Mouse (Mus musculus) erythroblast, embryonic 14.5 days (primary cell): Measurements from ENCODE around the gene Pclo. TPM values are rescaled to one million over a fixed set of nuclear protein-coding genes. Genes with fewer than 3 reads are reported as not detected.

Experiments
- H3K27me3 ChIP-seq: 2 replicates; pipeline ENCODE4 v1.6.1; 2012; ENCODE audit warnings: inconsistent platforms; ENCODE audit not compliant: control insufficient read depth
- H3K36me3 ChIP-seq: 2 replicates; pipeline ENCODE4 v1.6.1; 2012; ENCODE audit warnings: mild to moderate bottlenecking, inconsistent platforms; ENCODE audit not compliant: control insufficient read depth
- H3K4me1 ChIP-seq: 2 replicates; pipeline ENCODE4 v1.6.1; 2012; ENCODE audit warnings: inconsistent platforms; ENCODE audit not compliant: control insufficient read depth
- H3K4me3 ChIP-seq: replicated peaks from 2 replicates; pipeline ENCODE3; 2012; ENCODE audit warnings: moderate library complexity, mild to moderate bottlenecking, inconsistent platforms
- H3K9me3 ChIP-seq: 2 replicates; pipeline ENCODE4 v1.6.1; 2012; ENCODE audit warnings: low read length, inconsistent platforms, mixed read lengths; ENCODE audit not compliant: control insufficient read depth
- GATA1 ChIP-seq: IDR thresholded peaks from 2 replicates; pipeline ENCODE4 v1.6.1; 2012; ENCODE audit warnings: low read length, inconsistent platforms, mixed read lengths
- TAL1 ChIP-seq: IDR thresholded peaks from 3 replicates; pipeline ENCODE4 v1.6.1; 2012; ENCODE audit warnings: low read length, inconsistent platforms, mixed read lengths
- polyA plus RNA-seq: library from polyadenylated mRNA; stranded (reverse); fragments of >175 nt; gene quantifications from 2 replicates; pipeline ENCODE4 v1.2.3, GENCODE M21; 2012

Pclo gene
- polyA plus RNA-seq, 1 experiment: not detected

DNA sequence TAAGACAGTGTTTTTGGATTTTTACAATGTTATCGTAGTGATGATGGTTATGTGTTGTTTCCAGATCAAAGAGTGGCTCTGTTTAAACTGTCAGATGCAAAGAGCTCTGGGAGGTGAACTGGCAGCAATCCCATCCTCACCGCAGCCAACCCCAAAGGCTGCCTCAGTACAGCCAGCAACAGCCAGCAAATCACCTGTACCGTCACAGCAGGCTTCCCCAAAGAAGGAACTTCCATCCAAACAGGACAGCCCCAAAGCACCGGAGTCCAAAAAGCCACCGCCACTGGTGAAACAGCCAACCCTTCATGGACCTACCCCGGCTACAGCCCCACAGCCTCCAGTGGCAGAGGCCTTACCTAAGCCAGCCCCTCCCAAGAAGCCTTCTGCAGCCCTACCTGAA lies 24.6 kb downstream of the Pclo start:
- no peaks in the 10 kb centered on the region for H3K27me3 ChIP-seq
- no peak for TF ChIP-seq GATA1
- TF ChIP-seq TAL1: no peak
- H3K4me1 ChIP-seq: no peaks in the 10 kb centered on the region
- no peak overlapping the region for H3K4me3 ChIP-seq
- peaks cover 3% of the 10 kb centered on the region; the same call in 1 of the 2 replicates for H3K9me3 ChIP-seq
- no peaks in the 10 kb centered on the region for H3K36me3 ChIP-seq

DNA sequence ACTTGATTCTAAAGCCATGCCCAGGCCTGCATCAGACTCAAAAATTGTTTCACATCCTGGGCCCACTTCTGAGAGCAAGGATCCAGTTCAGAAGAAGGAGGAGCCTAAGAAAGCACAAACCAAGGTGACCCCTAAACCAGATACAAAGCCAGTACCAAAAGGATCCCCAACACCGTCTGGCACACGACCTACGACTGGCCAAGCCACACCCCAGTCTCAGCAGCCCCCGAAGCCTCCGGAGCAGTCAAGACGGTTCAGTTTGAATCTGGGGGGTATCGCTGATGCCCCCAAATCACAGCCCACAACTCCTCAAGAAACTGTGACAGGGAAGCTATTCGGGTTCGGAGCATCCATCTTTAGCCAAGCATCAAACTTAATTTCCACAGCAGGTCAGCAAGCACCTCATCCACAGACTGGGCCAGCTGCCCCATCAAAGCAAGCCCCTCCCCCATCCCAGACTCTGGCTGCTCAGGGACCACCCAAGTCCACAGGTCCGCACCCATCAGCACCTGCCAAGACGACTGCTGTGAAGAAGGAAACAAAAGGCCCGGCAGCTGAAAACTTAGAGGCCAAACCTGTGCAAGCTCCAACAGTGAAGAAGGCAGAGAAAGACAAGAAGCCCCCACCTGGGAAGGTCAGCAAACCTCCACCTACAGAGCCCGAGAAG lies 25.4 kb downstream of the Pclo start:
- Histone ChIP-seq H3K9me3 (peaks cover 3% of the 10 kb centered on the region; the same call in 1 of the 2 replicates), H3K4me3 (no peak overlapping the region), H3K27me3 (no peaks in the 10 kb centered on the region), H3K36me3 (no peaks in the 10 kb centered on the region), H3K4me1 (no peaks in the 10 kb centered on the region)
- no peak for TF ChIP-seq GATA1
- TF ChIP-seq TAL1: no peak

DNA sequence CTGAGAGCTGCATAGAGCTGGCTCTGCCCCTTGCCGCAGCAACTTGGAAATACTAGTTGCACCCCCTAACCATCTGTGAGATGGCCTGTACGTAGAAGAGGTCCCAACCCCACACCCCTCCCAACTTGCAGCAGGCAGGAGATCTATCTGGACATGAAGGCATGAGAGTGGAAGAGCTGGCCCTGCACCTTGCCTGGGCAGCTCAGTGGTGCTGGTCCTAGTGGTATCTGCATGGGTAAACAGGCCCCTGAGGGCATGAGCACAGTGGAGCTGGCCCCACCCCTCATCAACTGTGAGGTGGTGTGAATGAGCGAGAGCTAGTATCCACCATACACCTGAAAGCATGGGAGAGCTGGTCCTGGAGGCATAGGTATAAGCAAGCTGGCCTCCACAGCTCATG lies 60.9 kb downstream of the Pclo start:
- TF ChIP-seq TAL1: no peak
- no peak for TF ChIP-seq GATA1
- Histone ChIP-seq H3K36me3 (no peaks in the 10 kb centered on the region), H3K4me1 (no peaks in the 10 kb centered on the region), H3K9me3 (0 out of 2 replicates have a peak, but pooled peaks cover 4% of the 10 kb centered on the region), H3K4me3 (no peak overlapping the region), H3K27me3 (no peaks in the 10 kb centered on the region)

DNA sequence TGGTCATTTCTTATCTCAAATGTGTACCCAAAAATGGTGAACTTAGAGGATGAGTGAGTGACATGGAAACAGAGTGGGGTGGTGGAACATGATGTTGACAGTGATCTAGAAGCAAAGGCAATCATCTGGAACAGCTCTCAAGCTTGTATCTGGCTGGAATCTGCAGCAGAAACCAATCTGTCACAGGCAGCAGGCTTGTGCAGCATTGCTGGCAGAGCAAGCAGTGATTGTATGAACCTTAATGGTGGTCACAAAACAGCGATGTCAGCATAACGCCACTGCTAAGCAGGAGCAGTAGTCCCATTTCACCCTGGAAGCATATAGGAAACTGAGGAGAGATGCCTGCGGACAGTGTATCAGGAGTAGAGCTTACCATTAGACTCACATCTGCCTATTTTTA lies 76.8 kb downstream of the Pclo start:
- no peak overlapping the region for H3K4me3 ChIP-seq
- H3K4me1 ChIP-seq: no peaks in the 10 kb centered on the region
- peaks cover 2% of the 10 kb centered on the region; the same call in 1 of the 2 replicates for H3K9me3 ChIP-seq
- no peaks in the 10 kb centered on the region for H3K36me3 ChIP-seq
- H3K27me3 ChIP-seq: no peaks in the 10 kb centered on the region
- no peak for TF ChIP-seq TAL1
- TF ChIP-seq GATA1: no peak

DNA sequence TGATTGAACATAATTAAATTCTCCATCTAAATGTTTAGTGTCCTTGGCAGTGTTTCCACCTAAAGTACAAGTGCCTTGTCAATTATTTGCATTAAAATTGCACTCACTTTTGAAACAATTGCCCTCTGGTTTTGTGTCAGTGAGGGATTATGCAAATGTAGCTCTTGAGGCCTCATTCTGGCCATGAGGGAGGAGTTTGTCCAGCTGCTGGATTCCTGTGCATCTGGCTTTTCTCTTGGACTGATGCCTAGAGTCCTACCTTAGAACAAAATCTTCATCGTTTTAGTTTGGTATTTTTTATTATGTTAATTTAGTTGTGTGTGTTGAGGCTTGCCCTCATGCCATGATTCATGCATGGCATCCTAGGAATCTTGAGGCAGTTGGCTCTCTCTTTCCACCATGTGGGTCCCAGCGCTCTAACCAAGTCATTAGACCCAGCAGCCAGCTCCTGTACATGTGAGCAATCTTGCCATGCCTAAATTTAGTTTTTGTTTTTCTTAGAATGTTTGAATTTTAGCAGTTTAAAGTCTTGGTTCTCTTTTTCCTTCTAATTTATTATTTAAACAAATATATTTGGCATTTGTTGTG lies 80.8 kb downstream of the Pclo start:
- Histone ChIP-seq H3K36me3 (no peaks in the 10 kb centered on the region), H3K27me3 (no peaks in the 10 kb centered on the region), H3K4me1 (no peaks in the 10 kb centered on the region), H3K4me3 (no peak overlapping the region), H3K9me3 (peaks cover 2% of the 10 kb centered on the region; the same call in 1 of the 2 replicates)
- TF ChIP-seq TAL1 (no peak), GATA1 (no peak)

DNA sequence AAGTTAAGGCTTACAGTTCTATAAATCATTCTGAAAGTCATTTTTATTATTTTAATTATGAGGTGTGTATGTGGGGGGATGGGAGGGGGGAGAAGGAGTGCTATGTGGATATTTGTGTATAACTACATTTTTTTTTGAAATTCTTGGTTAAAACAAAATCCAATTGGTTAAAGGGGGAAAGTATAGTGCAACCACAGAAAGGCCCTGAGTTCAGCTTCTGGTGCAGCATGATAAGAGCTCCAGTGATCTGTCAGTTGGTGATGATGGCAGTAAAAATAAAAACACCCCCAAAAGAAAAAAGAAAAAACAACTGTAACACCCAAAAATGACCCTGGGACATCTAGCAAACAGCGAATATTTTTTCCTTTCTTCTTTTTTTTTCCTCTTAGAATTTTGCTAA lies 93.6 kb downstream of the Pclo start:
- no peaks in the 10 kb centered on the region for H3K27me3 ChIP-seq
- no peak for TF ChIP-seq TAL1
- no peak for TF ChIP-seq GATA1
- no peaks in the 10 kb centered on the region for H3K36me3 ChIP-seq
- no peaks in the 10 kb centered on the region for H3K4me1 ChIP-seq
- no peak overlapping the region for H3K4me3 ChIP-seq
- H3K9me3 ChIP-seq: peaks cover 3% of the 10 kb centered on the region

DNA sequence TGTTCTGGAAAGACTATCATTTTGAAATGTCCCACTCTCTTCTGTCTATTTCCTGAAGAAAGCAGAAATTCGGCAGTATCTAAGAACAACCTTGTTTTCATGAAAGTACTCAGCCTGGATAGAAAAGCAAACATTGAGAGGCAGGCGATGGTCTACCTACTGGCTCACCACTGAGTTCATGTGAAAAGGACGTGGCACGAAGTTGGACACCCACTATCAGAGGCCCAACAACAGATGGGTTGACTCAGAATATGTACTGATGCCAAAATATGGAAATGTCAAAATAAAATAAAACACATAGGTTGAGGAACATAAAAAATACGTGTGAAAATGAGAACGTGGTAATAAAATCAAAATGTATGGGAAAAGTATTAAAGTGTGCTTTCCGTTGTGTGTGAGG lies 106.4 kb downstream of the Pclo start:
- Histone ChIP-seq H3K4me3 (no peak overlapping the region), H3K4me1 (no peaks in the 10 kb centered on the region), H3K27me3 (no peaks in the 10 kb centered on the region), H3K36me3 (no peaks in the 10 kb centered on the region), H3K9me3 (no peaks in the 10 kb centered on the region)
- TF ChIP-seq TAL1 (no peak), GATA1 (no peak)

DNA sequence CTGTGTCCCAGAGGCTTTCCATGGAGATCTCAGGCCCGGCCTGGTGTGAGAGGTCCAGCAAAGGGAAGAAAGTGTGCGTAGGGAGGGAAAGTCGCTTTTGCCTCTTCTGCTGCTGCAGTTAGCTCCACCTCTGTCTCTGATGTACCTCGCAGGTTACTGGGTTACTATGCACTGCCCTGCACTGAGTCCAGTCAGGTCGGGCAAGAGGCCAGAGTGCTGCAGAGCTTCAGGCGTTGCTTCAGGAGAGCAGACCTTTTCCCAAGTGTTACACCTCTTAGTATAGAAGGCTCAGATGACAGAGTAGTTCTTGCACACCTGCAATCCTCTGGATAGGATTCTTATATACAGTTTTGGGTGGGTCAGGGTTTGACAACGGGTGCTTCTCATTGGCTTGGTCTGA lies 108.6 kb downstream of the Pclo start:
- TF ChIP-seq TAL1: no peak
- TF ChIP-seq GATA1: no peak
- Histone ChIP-seq H3K4me1 (no peaks in the 10 kb centered on the region), H3K27me3 (no peaks in the 10 kb centered on the region), H3K9me3 (no peaks in the 10 kb centered on the region), H3K36me3 (no peaks in the 10 kb centered on the region), H3K4me3 (no peak overlapping the region)

DNA sequence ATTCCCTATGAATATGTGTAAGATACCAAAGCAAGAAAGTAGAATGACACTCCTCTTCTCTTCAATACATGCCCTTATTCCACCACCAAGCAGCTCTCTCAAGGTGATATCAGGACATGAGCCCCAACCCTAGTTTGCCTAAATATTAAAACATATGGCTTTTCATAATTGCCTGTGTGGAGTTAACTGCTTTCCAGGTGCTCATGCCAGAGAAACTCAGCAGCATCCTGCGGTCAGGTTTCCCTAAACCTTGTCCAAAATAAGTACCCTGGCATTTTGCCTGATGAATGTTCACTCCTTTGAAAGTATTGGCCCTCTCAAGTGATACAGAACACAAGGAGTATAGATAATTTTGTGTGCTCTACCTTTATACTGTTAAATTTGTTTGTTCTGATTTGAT lies 126.5 kb downstream of the Pclo start:
- Histone ChIP-seq H3K4me3 (no peak overlapping the region), H3K9me3 (no peaks in the 10 kb centered on the region), H3K27me3 (no peaks in the 10 kb centered on the region), H3K4me1 (no peaks in the 10 kb centered on the region), H3K36me3 (no peaks in the 10 kb centered on the region)
- TF ChIP-seq TAL1 (no peak), GATA1 (no peak)
